Mouse (Mus musculus) liver, embryonic 15.5 days (tissue): ENCODE measurements around the gene Zfp385b. TPM values are rescaled to one million over a fixed set of nuclear protein-coding genes. Genes with fewer than 3 reads are reported as not detected.

ENCODE experiments used
- ATAC-seq: fragments of 200-750 bp; cut with Nextera tagmentation; 2 replicates; pipeline ENCODE4 v1.8.0; 2017; ENCODE audit warnings: moderate number of reproducible peaks, mild to moderate bottlenecking, moderate library complexity; ENCODE audit not compliant: insufficient read depth
- H3K27ac ChIP-seq: fragments of 300-500 bp; sonication (generic); replicated peaks from 2 replicates; pipeline ENCODE4 v1.5.1; 2015; ENCODE audit warnings: mild to moderate bottlenecking, inconsistent platforms
- H3K27me3 ChIP-seq: fragments of 300-500 bp; sonication (generic); 2 replicates; pipeline ENCODE4 v1.6.1; 2015; ENCODE audit warnings: mild to moderate bottlenecking, inconsistent platforms
- H3K36me3 ChIP-seq: fragments of 300-500 bp; sonication (generic); replicated peaks from 2 replicates; pipeline ENCODE4 v1.6.1; 2015; ENCODE audit warnings: moderate library complexity, mild to moderate bottlenecking, inconsistent platforms
- H3K4me1 ChIP-seq: fragments of 300-500 bp; sonication (generic); replicated peaks from 2 replicates; pipeline ENCODE4 v1.6.1; 2015; ENCODE audit warnings: inconsistent platforms
- H3K4me2 ChIP-seq: fragments of 300-500 bp; sonication (generic); 2 replicates; pipeline ENCODE4 v1.6.1; 2015; ENCODE audit warnings: moderate library complexity, mild to moderate bottlenecking, inconsistent platforms
- H3K4me3 ChIP-seq: fragments of 300-500 bp; sonication (generic); replicated peaks from 2 replicates; pipeline ENCODE4 v1.5.1; 2015; ENCODE audit warnings: mild to moderate bottlenecking, inconsistent platforms
- H3K9ac ChIP-seq: fragments of 300-500 bp; sonication (generic); 2 replicates; pipeline ENCODE4 v1.6.1; 2015; ENCODE audit warnings: moderate library complexity, mild to moderate bottlenecking, inconsistent platforms
- H3K9me3 ChIP-seq: fragments of 300-500 bp; sonication (generic); replicated peaks from 2 replicates; pipeline ENCODE4 v1.6.1; 2016; ENCODE audit warnings: inconsistent platforms
- WGBS: fragments of 180-500 bp; shearing (Covaris S2); methylation state at CpG from one replicate; pipeline ENCODE4 v1.1.7; 2015; ENCODE audit warnings: mixed read lengths; ENCODE audit not compliant: insufficient replicate concordance; 5-methylcytosine and 5-hydroxymethylcytosine counted together
- polyA plus RNA-seq: library from polyadenylated mRNA; unstranded; fragments of >200 nt; fragmentation: Nextera tagmentation; extraction: Ambion mirVana; gene quantifications from 2 replicates; pipeline ENCODE4 v1.2.1, GENCODE M21; 2015

The Zfp385b gene
- polyA plus RNA-seq, 1 experiment from 2014 or later: 6.7 TPM

DNA sequence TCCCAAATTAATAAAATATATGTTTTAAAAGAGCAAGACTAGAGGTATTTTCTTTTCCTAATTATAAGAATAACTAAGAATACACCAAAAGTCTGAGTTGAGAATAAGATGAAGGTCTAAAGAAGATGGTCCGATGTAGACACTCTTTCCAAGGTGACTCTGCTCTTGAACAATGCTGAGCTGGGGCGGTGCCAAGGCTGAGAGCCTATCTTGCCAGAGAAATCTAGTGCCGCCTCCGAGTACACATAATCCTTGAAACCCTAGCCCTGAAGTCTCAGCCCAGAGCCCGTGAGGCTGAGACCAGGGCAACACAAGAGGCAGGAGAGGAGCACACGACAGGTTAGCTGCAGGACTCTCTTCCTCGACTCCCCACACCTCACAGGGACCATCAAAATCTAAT, 323.4 kb downstream of the Zfp385b start:
- Histone ChIP-seq H3K4me3 (no peak overlapping the region), H3K4me2 (no peak overlapping the region), H3K27me3 (no peaks in the 10 kb centered on the region), H3K36me3 (no peaks in the 10 kb centered on the region; the same call in 1 of the 2 replicates), H3K27ac (no peak overlapping the region), H3K9me3 (no peaks in the 10 kb centered on the region), H3K4me1 (peaks cover 19% of the 10 kb centered on the region), H3K9ac (no peak overlapping the region)
- no peak for ATAC-seq
- 73% methylated on average over 7 of the region's 7 CpGs for WGBS

- no peak for ATAC-seq
- peaks cover 19% of the 10 kb centered on the region for H3K4me1 ChIP-seq
- no peak overlapping the region for H3K9ac ChIP-seq
- no peaks in the 10 kb centered on the region for H3K27me3 ChIP-seq
- H3K36me3 ChIP-seq: no peaks in the 10 kb centered on the region; the same call in 1 of the 2 replicates
- H3K27ac ChIP-seq: no peak overlapping the region
- H3K4me2 ChIP-seq: no peak overlapping the region
- H3K4me3 ChIP-seq: no peak overlapping the region
- 71% methylated on average over 4 of the region's 4 CpGs for WGBS
- H3K9me3 ChIP-seq: no peaks in the 10 kb centered on the region
Observed at GRCm38 (mm10) chr2:77495344-77495743, 324.1 kb downstream of the Zfp385b start.

DNA sequence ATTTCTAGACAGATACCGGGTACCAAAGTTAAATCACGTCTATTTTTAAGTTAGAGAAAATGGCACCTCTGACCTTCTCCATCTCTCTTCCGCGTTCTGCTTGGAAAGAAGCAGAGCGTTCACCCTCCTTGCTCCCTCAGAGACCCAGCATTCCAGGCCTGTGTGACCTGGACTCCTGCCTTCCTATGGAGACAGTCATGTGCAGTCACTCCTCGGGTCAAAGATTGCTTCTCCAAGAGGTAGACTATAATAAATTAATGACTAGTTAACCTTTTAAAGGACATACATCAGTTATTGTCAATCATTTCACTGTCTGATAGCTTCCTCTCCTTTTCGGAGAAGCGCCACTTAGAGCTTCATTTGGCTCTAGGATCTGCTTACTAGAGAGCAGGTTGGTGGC, 325.7 kb downstream of the Zfp385b start:
- H3K4me1 ChIP-seq: peaks cover 10% of the 10 kb centered on the region
- H3K36me3 ChIP-seq: no peaks in the 10 kb centered on the region; the same call in 1 of the 2 replicates
- no peak overlapping the region for H3K4me3 ChIP-seq
- H3K9ac ChIP-seq: no peak overlapping the region
- H3K27me3 ChIP-seq: no peaks in the 10 kb centered on the region
- WGBS: 72% methylated on average over 8 of the region's 8 CpGs
- H3K9me3 ChIP-seq: no peaks in the 10 kb centered on the region
- no peak overlapping the region for H3K4me2 ChIP-seq
- no peak overlapping the region for H3K27ac ChIP-seq
- no peak for ATAC-seq

DNA sequence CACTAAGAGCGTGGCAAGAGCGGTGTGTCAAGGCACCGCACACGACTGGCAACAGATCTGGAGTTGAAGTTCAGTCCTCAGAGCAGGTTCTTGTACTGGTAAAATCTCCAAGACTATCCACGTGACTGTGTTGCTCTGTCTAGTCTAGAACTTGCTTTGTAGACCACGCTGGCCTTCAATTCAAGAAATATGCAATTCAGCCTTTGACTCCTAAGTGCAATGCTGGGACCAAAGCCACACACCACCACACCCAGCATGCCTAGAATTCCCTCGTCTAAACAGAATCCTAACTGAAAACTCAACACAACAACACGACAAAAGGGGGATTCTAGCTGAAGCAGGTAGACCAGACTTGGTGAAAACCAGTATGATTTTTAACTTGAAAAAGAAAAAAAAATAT, 332.3 kb downstream of the Zfp385b start:
- Histone ChIP-seq H3K27me3 (no peaks in the 10 kb centered on the region), H3K4me2 (no peak overlapping the region), H3K4me3 (no peak overlapping the region), H3K9ac (no peak overlapping the region), H3K4me1 (no peaks in the 10 kb centered on the region), H3K27ac (no peak overlapping the region), H3K36me3 (no peaks in the 10 kb centered on the region), H3K9me3 (no peaks in the 10 kb centered on the region)
- 69% methylated on average over 8 of the region's 8 CpGs for WGBS
- ATAC-seq: no peak

DNA sequence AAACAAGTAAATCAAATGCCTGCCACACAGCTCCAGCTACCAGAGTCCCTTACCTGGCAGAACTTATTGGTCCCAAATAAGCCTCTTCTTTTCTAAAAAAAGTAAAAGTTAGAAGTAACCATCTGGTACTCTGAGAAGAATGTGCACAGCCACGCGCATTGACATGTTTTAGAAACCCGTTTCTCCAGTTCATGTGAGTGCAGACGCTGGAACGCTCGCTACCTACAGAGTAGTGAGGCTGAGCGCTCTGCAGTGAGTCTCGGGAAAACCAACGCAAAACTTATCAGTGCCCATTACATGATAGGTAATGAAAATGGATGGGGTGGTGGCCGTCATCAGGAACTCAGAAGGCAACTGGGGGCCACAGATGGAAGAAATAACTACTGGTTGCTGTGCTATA, 338.2 kb downstream of the Zfp385b start:
- ATAC-seq: no peak
- no peak overlapping the region for H3K27ac ChIP-seq
- H3K4me1 ChIP-seq: no peaks in the 10 kb centered on the region
- 83% methylated on average over 10 of the region's 10 CpGs for WGBS
- H3K9ac ChIP-seq: no peak overlapping the region
- H3K36me3 ChIP-seq: no peaks in the 10 kb centered on the region
- no peaks in the 10 kb centered on the region for H3K9me3 ChIP-seq
- no peaks in the 10 kb centered on the region for H3K27me3 ChIP-seq
- no peak overlapping the region for H3K4me2 ChIP-seq
- H3K4me3 ChIP-seq: no peak overlapping the region

GRCm38 (mm10) chr2:77477536-77477935, 341.9 kb downstream of the Zfp385b start:
- no peak overlapping the region for H3K4me3 ChIP-seq
- H3K27me3 ChIP-seq: no peaks in the 10 kb centered on the region
- 64% methylated on average over 10 of the region's 10 CpGs for WGBS
- ATAC-seq: no peak
- no peak overlapping the region for H3K27ac ChIP-seq
- no peaks in the 10 kb centered on the region for H3K9me3 ChIP-seq
- peaks cover 15% of the 10 kb centered on the region for H3K36me3 ChIP-seq
- H3K4me2 ChIP-seq: no peak overlapping the region
- H3K9ac ChIP-seq: no peak overlapping the region
- no peaks in the 10 kb centered on the region for H3K4me1 ChIP-seq

DNA sequence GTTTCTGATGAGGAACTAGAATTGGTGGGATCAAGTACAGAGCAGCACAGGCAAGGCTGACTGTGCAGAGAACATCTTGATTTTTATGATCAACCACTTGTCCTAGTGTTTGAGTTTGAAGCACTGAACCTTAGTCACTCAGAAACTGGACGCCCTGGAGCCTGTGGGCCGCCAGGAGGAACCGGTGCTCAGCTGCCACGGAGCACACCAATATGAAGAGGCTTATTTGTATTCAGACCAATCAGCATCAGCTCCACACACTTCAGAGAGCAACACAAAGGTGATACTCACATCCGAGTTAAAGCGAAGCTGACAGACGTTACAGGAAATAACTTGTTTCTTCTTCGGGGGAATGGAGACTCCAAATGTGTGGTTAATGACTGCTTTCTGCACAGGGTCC, 343.0 kb downstream of the Zfp385b start:
- no peak for ATAC-seq
- no peak overlapping the region for H3K27ac ChIP-seq
- no peaks in the 10 kb centered on the region for H3K4me1 ChIP-seq
- H3K4me2 ChIP-seq: no peak overlapping the region
- no peaks in the 10 kb centered on the region for H3K9me3 ChIP-seq
- H3K36me3 ChIP-seq: peaks cover 15% of the 10 kb centered on the region
- no peak overlapping the region for H3K9ac ChIP-seq
- H3K27me3 ChIP-seq: no peaks in the 10 kb centered on the region
- WGBS: 77% methylated on average over 8 of the region's 8 CpGs
- no peak overlapping the region for H3K4me3 ChIP-seq

GRCm38 (mm10) chr2:77472254-77472837, 347.1 kb downstream of the Zfp385b start:
- Histone ChIP-seq H3K4me1 (no peaks in the 10 kb centered on the region), H3K9me3 (no peaks in the 10 kb centered on the region), H3K9ac (no peak overlapping the region), H3K4me3 (no peak overlapping the region), H3K4me2 (no peak overlapping the region), H3K27ac (no peak overlapping the region), H3K27me3 (no peaks in the 10 kb centered on the region), H3K36me3 (peaks cover 15% of the 10 kb centered on the region)
- WGBS: 72% methylated on average over 11 of the region's 11 CpGs
- ATAC-seq: no peak

DNA sequence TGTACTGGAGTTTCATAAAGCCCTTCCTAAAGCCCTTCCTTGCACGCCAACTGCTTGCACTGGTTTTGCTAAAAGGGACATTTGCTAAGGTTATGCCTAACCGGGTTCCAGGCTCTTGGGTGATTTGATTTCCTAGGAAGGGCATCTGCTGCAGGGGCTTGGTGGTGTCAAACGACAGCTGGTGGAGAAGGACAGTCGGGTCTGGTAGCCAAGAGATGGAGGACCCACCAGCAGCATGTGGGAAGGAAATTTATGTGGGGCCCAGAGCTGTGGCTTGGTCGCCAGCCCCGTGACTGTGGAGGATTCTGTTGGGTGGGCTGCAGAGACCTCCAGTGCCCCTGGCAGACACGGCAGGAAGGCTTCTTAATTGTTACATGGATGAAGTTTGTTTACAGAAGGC, 348.7 kb downstream of the Zfp385b start:
- no peaks in the 10 kb centered on the region for H3K4me1 ChIP-seq
- no peak overlapping the region for H3K27ac ChIP-seq
- no peak overlapping the region for H3K4me2 ChIP-seq
- H3K27me3 ChIP-seq: no peaks in the 10 kb centered on the region
- no peak overlapping the region for H3K4me3 ChIP-seq
- ATAC-seq: no peak
- no peak overlapping the region for H3K9ac ChIP-seq
- WGBS: 46% methylated on average over 7 of the region's 7 CpGs
- no peaks in the 10 kb centered on the region for H3K9me3 ChIP-seq
- H3K36me3 ChIP-seq: peaks cover 15% of the 10 kb centered on the region

DNA sequence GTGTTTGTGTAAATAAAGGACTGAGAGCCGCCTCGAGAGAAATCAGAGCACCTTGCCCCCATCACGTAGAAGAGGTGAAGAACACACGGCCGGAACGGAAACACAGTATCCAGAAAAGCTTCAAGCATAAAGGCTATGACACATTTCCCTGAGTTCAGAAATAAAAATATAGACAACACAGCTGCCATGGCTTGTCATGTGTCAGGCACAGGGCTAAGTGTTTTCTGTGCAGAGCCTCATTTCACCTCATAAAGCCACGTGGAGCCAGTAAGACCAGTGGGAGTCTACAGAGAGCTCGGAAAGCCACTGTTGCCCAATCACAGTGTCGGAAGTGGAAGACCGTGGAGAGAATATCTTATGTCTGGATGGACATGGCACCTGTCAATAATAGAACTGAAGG, 358.0 kb downstream of the Zfp385b start:
- WGBS: 72% methylated on average over 10 of the region's 10 CpGs
- Histone ChIP-seq H3K4me3 (no peak overlapping the region), H3K4me1 (no peaks in the 10 kb centered on the region), H3K27ac (no peak overlapping the region), H3K9ac (no peak overlapping the region), H3K9me3 (no peaks in the 10 kb centered on the region), H3K36me3 (no peaks in the 10 kb centered on the region), H3K27me3 (no peaks in the 10 kb centered on the region), H3K4me2 (no peak overlapping the region)
- ATAC-seq: no peak

DNA sequence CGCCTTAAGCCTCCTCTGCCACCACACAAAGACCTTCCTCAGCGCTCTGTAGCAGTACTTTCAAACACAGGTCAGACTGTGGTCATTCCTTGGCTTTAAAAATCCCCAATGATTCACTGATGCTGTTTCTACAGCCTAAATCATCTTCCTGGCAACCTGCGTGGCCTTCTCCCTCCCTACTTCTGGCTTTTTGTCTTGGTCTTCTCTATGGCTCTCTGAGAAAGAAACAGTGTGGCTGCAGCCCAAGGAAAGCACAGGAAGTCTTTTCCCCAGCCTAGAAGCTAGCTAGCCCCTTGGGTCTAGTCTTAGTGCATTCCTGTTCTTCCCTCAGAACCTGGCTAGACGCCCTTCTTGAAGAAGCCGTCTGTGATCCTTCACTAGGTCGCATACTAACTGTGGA, 359.4 kb downstream of the Zfp385b start:
- H3K4me3 ChIP-seq: no peak overlapping the region
- WGBS: 69% methylated on average over 6 of the region's 6 CpGs
- no peak for ATAC-seq

DNA sequence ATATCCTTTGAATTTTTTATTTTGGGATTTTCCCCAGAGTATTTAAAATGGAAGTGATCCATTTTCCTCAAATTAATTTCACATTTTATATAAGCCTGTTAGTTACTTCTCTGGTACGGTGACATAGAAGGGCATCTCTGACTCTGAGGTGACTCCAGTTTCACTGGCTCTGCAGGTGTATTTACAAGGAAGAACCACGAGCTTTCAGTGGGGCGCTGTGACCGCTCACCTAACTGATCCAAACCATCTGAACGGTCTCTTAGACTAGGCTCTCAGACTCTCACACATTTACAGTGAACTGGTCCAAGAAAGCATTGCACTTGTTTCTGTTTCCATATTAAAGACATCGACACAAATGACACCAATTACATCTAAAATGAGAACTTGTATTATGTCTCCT, 361.0 kb downstream of the Zfp385b start:
- no peaks in the 10 kb centered on the region for H3K4me1 ChIP-seq
- no peak for ATAC-seq
- H3K27me3 ChIP-seq: no peaks in the 10 kb centered on the region
- no peak overlapping the region for H3K4me2 ChIP-seq
- WGBS: 80% methylated on average over 6 of the region's 6 CpGs
- H3K36me3 ChIP-seq: no peaks in the 10 kb centered on the region
- no peak overlapping the region for H3K4me3 ChIP-seq
- no peak overlapping the region for H3K27ac ChIP-seq
- no peak overlapping the region for H3K9ac ChIP-seq
- no peaks in the 10 kb centered on the region for H3K9me3 ChIP-seq

More for the DNA sequence above, 359.4 kb downstream of the Zfp385b start:
- no peaks in the 10 kb centered on the region for H3K36me3 ChIP-seq
- no peaks in the 10 kb centered on the region for H3K27me3 ChIP-seq
- no peaks in the 10 kb centered on the region for H3K4me1 ChIP-seq
- H3K9me3 ChIP-seq: no peaks in the 10 kb centered on the region
- no peak overlapping the region for H3K9ac ChIP-seq
- no peak overlapping the region for H3K27ac ChIP-seq
- H3K4me2 ChIP-seq: no peak overlapping the region
